Mouse (Mus musculus) myocyte (in vitro differentiated cells): ENCODE data around the gene Ap1g1. TPM values are rescaled to one million over a fixed set of nuclear protein-coding genes. Genes with fewer than 3 reads are reported as not detected.

Source experiments
- H3K27me3 ChIP-seq: one replicate; pipeline ENCODE4 v1.6.1; 2011; ENCODE audit not compliant: control insufficient read depth, insufficient read depth, insufficient read length
- H3K36me3 ChIP-seq: one replicate; pipeline ENCODE4 v1.6.1; 2011; ENCODE audit not compliant: control insufficient read depth, insufficient read depth
- H3K4me2 ChIP-seq: one replicate; pipeline ENCODE4 v1.6.1; 2011; ENCODE audit warnings: low read depth, control low read depth
- H3K4me3 ChIP-seq: one replicate; pipeline ENCODE4 v1.5.1; 2011; ENCODE audit warnings: mild to moderate bottlenecking, control low read depth, moderate library complexity
- H3K79me2 ChIP-seq: one replicate; pipeline ENCODE4 v1.6.1; 2011; ENCODE audit not compliant: control insufficient read depth, insufficient read depth
- H3ac ChIP-seq: one replicate; pipeline ENCODE4 v1.6.1; 2011; ENCODE audit not compliant: control insufficient read depth, insufficient read length
- CEBPB ChIP-seq: IDR thresholded peaks from 2 replicates; pipeline ENCODE4 v1.6.1; 2011; ENCODE audit warnings: mild to moderate bottlenecking, moderate library complexity; ENCODE audit not compliant: poor library complexity, insufficient read depth, severe bottlenecking
- E2F4 ChIP-seq: IDR thresholded peaks from one replicate; pipeline ENCODE4 v1.6.1; 2011; ENCODE audit warnings: mild to moderate bottlenecking, control low read depth, moderate library complexity; ENCODE audit not compliant: insufficient read depth
- MAX ChIP-seq: IDR thresholded peaks from one replicate; pipeline ENCODE4 v1.6.1; 2011; ENCODE audit warnings: low read depth, mild to moderate bottlenecking, control low read depth
- MYOD1 ChIP-seq, 3 experiments: IDR thresholded peaks; one replicate each; pipeline ENCODE4 v1.6.1; 2011; ENCODE audit warnings: control low read depth in 2 of 3, low read depth in 2 of 3, mild to moderate bottlenecking in 2 of 3, moderate library complexity in 1 of 3; ENCODE audit not compliant: insufficient read length in 2 of 3, control insufficient read depth in 1 of 3
- MYOG ChIP-seq, 3 experiments: IDR thresholded peaks; one replicate each; pipeline ENCODE4 v1.6.1; 2011; ENCODE audit warnings: control low read depth in 2 of 3, low read depth in 2 of 3, mild to moderate bottlenecking in 2 of 3; ENCODE audit not compliant: insufficient read length in 2 of 3, control insufficient read depth in 1 of 3, insufficient read depth in 1 of 3
- POLR2A ChIP-seq: IDR thresholded peaks from one replicate; pipeline ENCODE4 v1.6.1; 2011; ENCODE audit warnings: low read depth, mild to moderate bottlenecking, control low read depth, moderate library complexity; ENCODE audit not compliant: insufficient read length
- POLR2AphosphoS2 ChIP-seq: IDR thresholded peaks from one replicate; pipeline ENCODE4 v1.6.1; 2011; ENCODE audit warnings: low read depth, control low read depth; ENCODE audit not compliant: insufficient read length
- REST ChIP-seq: IDR thresholded peaks from one replicate; pipeline ENCODE4 v1.6.1; 2011; ENCODE audit warnings: mild to moderate bottlenecking, control low read depth, moderate library complexity; ENCODE audit not compliant: insufficient read depth, insufficient read length
- SRF ChIP-seq: IDR thresholded peaks from one replicate; pipeline ENCODE4 v1.6.1; 2011; ENCODE audit warnings: low read depth; ENCODE audit not compliant: control insufficient read depth, insufficient read length
- TCF12 ChIP-seq: IDR thresholded peaks from one replicate; pipeline ENCODE4 v1.6.1; 2011; ENCODE audit warnings: mild to moderate bottlenecking, control low read depth; ENCODE audit not compliant: poor library complexity, insufficient read depth, severe bottlenecking
- TCF3 ChIP-seq: IDR thresholded peaks from one replicate; pipeline ENCODE4 v1.6.1; 2011; ENCODE audit warnings: low read depth, control low read depth; ENCODE audit not compliant: insufficient read length
- USF1 ChIP-seq: IDR thresholded peaks from one replicate; pipeline ENCODE4 v1.6.1; 2011; ENCODE audit warnings: low read depth, mild to moderate bottlenecking, control low read depth, moderate library complexity
- polyA plus RNA-seq: library from polyadenylated mRNA; unstranded; fragments of >200 nt; fragmentation: generic; extraction: Trizol; gene quantifications from one replicate; pipeline ENCODE4 v1.2.1, GENCODE M21; 2012; ENCODE audit warnings: missing spikeins

Gene Ap1g1
- polyA plus RNA-seq, 1 experiment: 21.1 TPM

DNA sequence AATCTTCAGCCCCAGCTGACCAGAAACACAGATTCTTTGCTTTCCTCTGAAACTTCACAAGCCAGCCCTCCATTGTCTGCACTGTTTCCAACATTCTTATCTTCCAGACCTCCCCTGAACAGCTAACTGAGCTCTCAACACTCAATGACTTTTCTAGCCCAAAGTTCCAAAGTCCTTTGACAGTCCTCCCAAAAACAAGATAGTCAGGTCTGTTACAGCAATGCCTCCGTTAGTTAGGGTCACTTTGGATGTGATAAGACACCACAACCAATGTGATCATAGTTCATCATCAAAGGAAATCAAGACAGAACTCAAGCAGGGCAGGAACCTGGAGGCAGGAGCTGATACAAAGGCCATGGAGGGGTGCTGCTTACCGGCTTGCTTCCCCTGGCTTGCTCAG, 36.9 kb downstream of the Ap1g1 start:
- Histone ChIP-seq H3K4me3 (no peak overlapping the region), H3K36me3 (no peaks in the 10 kb centered on the region), H3K4me2 (no peak overlapping the region), H3K79me2 (peaks cover 73% of the 10 kb centered on the region), H3ac (no peak overlapping the region), H3K27me3 (no peaks in the 10 kb centered on the region)
- no peak for TF ChIP-seq REST
- TF ChIP-seq E2F4: no peak
- TF ChIP-seq TCF12: no peak
- no peak for TF ChIP-seq POLR2AphosphoS2
- no peak for TF ChIP-seq CEBPB
- no peak for TF ChIP-seq POLR2A
- TF ChIP-seq USF1: no peak
- TF ChIP-seq MYOG (IDR thresholded peaks at IDR 0.05; ENCODE audit: control insufficient read depth in 1 of 3, insufficient read depth in 1 of 3, insufficient read length in 2 of 3, low read depth in 2 of 3): no peak
- TF ChIP-seq TCF3: no peak

DNA sequence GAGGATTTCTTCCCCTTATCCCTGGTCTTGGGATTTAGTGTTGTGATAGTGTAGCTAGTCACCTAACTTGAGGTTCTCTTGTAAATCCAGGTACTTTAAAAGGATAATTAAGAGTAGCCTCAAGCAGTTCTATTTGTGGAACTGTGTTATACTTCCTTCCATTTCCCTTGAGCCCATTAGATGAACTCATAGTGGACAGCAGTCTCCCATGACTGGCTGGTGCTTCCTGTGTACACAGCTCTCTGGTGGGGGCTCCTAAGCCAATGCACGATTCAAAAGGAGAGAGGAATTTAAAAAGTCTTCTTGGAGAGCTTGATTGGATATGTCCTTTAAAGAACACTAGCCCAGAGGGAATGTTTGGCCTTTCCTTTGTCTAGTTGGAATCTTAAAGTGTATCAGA, 39.6 kb downstream of the Ap1g1 start:
- no peaks in the 10 kb centered on the region for H3K36me3 ChIP-seq
- no peaks in the 10 kb centered on the region for H3K27me3 ChIP-seq
- no peak overlapping the region for H3ac ChIP-seq
- H3K4me3 ChIP-seq: no peak overlapping the region
- peaks cover 53% of the 10 kb centered on the region for H3K79me2 ChIP-seq
- TF ChIP-seq E2F4 (no peak), USF1 (no peak), REST (no peak), POLR2A (no peak), MYOD1 (IDR thresholded peaks at IDR 0.05; ENCODE audit: control insufficient read depth in 1 of 3, insufficient read length in 2 of 3, low read depth in 2 of 3) (no peak), TCF12 (no peak), MYOG (IDR thresholded peaks at IDR 0.05; ENCODE audit: control insufficient read depth in 1 of 3, insufficient read depth in 1 of 3, insufficient read length in 2 of 3, low read depth in 2 of 3) (no peak), POLR2AphosphoS2 (no peak)
- no peak overlapping the region for H3K4me2 ChIP-seq

DNA sequence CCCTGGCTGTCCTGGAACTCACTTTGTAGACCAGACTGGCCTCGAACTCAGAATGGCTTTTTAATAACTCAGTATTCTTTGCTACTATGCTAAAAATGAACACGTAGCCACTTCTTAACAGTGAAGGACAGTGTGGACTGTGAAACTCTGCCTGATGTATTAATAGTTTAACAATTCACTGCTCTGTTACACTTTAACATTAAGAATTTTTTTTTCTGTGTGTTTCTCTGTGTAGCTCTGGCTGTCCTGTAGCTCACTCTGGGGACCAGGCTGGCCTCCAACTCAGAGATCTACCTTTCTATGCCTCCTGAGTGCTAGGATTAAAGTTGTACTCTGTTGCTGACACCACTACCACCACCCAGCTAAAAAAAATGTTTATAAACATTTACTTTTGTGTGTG, 45.2 kb downstream of the Ap1g1 start:
- Histone ChIP-seq H3K27me3 (no peaks in the 10 kb centered on the region), H3K36me3 (peaks cover 16% of the 10 kb centered on the region), H3K4me2 (no peak overlapping the region), H3ac (no peak overlapping the region), H3K4me3 (no peak overlapping the region), H3K79me2 (peaks cover 13% of the 10 kb centered on the region)
- TF ChIP-seq MYOG (IDR thresholded peaks at IDR 0.05; ENCODE audit: control insufficient read depth in 1 of 3, insufficient read depth in 1 of 3, insufficient read length in 2 of 3, low read depth in 2 of 3) (no peak), POLR2AphosphoS2 (no peak), USF1 (no peak), POLR2A (no peak), E2F4 (no peak), REST (no peak), MAX (no peak), MYOD1 (IDR thresholded peaks at IDR 0.05; ENCODE audit: control insufficient read depth in 1 of 3, insufficient read length in 2 of 3, low read depth in 2 of 3) (no peak), CEBPB (no peak), TCF12 (no peak), TCF3 (no peak), SRF (no peak)

DNA sequence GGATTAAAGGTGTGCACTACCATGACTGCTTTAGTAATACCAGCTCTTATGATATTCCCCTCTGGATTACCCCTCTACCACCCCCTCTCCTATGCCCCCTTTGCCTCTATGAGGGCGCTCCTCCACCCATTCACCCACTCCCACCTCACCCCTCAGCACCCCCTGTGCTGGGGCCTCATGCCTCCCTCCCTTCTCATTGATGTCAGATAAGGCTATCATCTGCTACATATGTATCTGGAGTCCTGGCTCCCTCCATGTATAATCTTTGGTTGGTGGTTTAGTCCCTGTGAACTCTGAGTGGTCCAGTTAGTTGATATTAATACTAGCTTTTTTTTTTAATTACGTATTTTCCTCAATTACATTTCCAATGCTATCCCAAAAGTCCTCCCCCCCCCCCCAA, 61.5 kb downstream of the Ap1g1 start:
- Histone ChIP-seq H3ac (no peak overlapping the region), H3K4me3 (no peak overlapping the region), H3K79me2 (no peaks in the 10 kb centered on the region), H3K36me3 (peaks cover 61% of the 10 kb centered on the region), H3K27me3 (no peaks in the 10 kb centered on the region), H3K4me2 (no peak overlapping the region)
- TF ChIP-seq MYOD1 (IDR thresholded peaks at IDR 0.05; ENCODE audit: control insufficient read depth in 1 of 3, insufficient read length in 2 of 3, low read depth in 2 of 3): no peak
- TF ChIP-seq TCF3: no peak
- no peak for TF ChIP-seq CEBPB
- TF ChIP-seq SRF: no peak
- TF ChIP-seq TCF12: no peak
- TF ChIP-seq MAX: no peak
- TF ChIP-seq USF1: no peak
- no peak for TF ChIP-seq POLR2A
- TF ChIP-seq MYOG (IDR thresholded peaks at IDR 0.05; ENCODE audit: control insufficient read depth in 1 of 3, insufficient read depth in 1 of 3, insufficient read length in 2 of 3, low read depth in 2 of 3): no peak
- TF ChIP-seq REST: no peak
- TF ChIP-seq POLR2AphosphoS2: no peak
- TF ChIP-seq E2F4: no peak

- Histone ChIP-seq H3K27me3 (no peaks in the 10 kb centered on the region), H3ac (no peak overlapping the region), H3K4me2 (no peak overlapping the region), H3K79me2 (no peaks in the 10 kb centered on the region), H3K36me3 (peaks cover 55% of the 10 kb centered on the region), H3K4me3 (no peak overlapping the region)
- no peak for TF ChIP-seq USF1
- no peak for TF ChIP-seq MYOD1 (IDR thresholded peaks at IDR 0.05; ENCODE audit: control insufficient read depth in 1 of 3, insufficient read length in 2 of 3, low read depth in 2 of 3)
- TF ChIP-seq POLR2AphosphoS2: no peak
- TF ChIP-seq CEBPB: no peak
- no peak for TF ChIP-seq MYOG (IDR thresholded peaks at IDR 0.05; ENCODE audit: control insufficient read depth in 1 of 3, insufficient read depth in 1 of 3, insufficient read length in 2 of 3, low read depth in 2 of 3)
- TF ChIP-seq SRF: no peak
- TF ChIP-seq TCF12: no peak
- no peak for TF ChIP-seq TCF3
- TF ChIP-seq REST: no peak
- no peak for TF ChIP-seq E2F4
- no peak for TF ChIP-seq MAX
- TF ChIP-seq POLR2A: no peak
These were observed 64.1 kb downstream of the Ap1g1 start for GRCm38 (mm10) chr8:109842468-109842867.
